Mouse (Mus musculus): Measurements from ENCODE around the gene Trp73.

The Trp73 gene

GRCm38 (mm10) chr4:154103386-154103785 lies 36.6 kb downstream of the Trp73 start:
- no peak for DNase-seq (ENCODE audit: low spot score)

GRCm38 (mm10) chr4:154099361-154099760 lies 40.6 kb downstream of the Trp73 start:
- DNase-seq (ENCODE audit: low spot score), result no peak

- DNase-seq (ENCODE audit: low spot score), result no peak
Measured at GRCm38 (mm10) chr4:154096111-154096510, 43.9 kb downstream of the Trp73 start.

- no peak for DNase-seq (ENCODE audit: low spot score)
Measured at GRCm38 (mm10) chr4:154093210-154093609, 46.8 kb downstream of the Trp73 start.

GRCm38 (mm10) chr4:154091356-154091755 lies 48.7 kb downstream of the Trp73 start:
- DNase-seq (ENCODE audit: low spot score), result no peak

GRCm38 (mm10) chr4:154089205-154089604 lies 50.8 kb downstream of the Trp73 start:
- DNase-seq (ENCODE audit: low spot score), result no peak

GRCm38 (mm10) chr4:154086436-154086835 lies 53.6 kb downstream of the Trp73 start:
- no peak for DNase-seq (ENCODE audit: low spot score)

GRCm38 (mm10) chr4:154085856-154086255 lies 54.2 kb downstream of the Trp73 start:
- DNase-seq (ENCODE audit: low spot score), result no peak

GRCm38 (mm10) chr4:154081974-154082373 lies 58.0 kb downstream of the Trp73 start:
- no peak for DNase-seq (ENCODE audit: low spot score)

- DNase-seq (ENCODE audit: low spot score), result no peak
Measured at GRCm38 (mm10) chr4:154081021-154081420, 59.0 kb downstream of the Trp73 start.

GRCm38 (mm10) chr4:154080211-154080610 lies 59.8 kb downstream of the Trp73 start:
- DNase-seq (ENCODE audit: low spot score), result no peak

GRCm38 (mm10) chr4:154071941-154072340 lies 68.1 kb downstream of the Trp73 start:
- DNase-seq (ENCODE audit: low spot score), result no peak

- DNase-seq (ENCODE audit: low spot score), result no peak
Measured at GRCm38 (mm10) chr4:154071521-154071920, 68.5 kb downstream of the Trp73 start.

- DNase-seq (ENCODE audit: low spot score), result no peak
Measured at GRCm38 (mm10) chr4:154070896-154071295, 69.1 kb downstream of the Trp73 start.

- DNase-seq (ENCODE audit: low spot score), result no peak
Measured at GRCm38 (mm10) chr4:154064827-154065773, 74.9 kb downstream of the Trp73 start.

GRCm38 (mm10) chr4:154057696-154058095 lies 82.3 kb downstream of the Trp73 start:
- no peak for DNase-seq (ENCODE audit: low spot score)

GRCm38 (mm10) chr4:154056661-154057060 lies 83.3 kb downstream of the Trp73 start:
- no peak for DNase-seq (ENCODE audit: low spot score)

GRCm38 (mm10) chr4:154056046-154056445 lies 84.0 kb downstream of the Trp73 start:
- DNase-seq (ENCODE audit: low spot score), result no peak

- DNase-seq (ENCODE audit: low spot score), result peak; percentile 78
Measured at GRCm38 (mm10) chr4:154055482-154055881, 84.5 kb downstream of the Trp73 start.

- DNase-seq (ENCODE audit: low spot score), result no peak
Measured at GRCm38 (mm10) chr4:154053065-154053464, 86.9 kb downstream of the Trp73 start.

GRCm38 (mm10) chr4:154051401-154051800 lies 88.6 kb downstream of the Trp73 start:
- no peak for DNase-seq (ENCODE audit: low spot score)

- DNase-seq (ENCODE audit: low spot score), result no peak
Measured at GRCm38 (mm10) chr4:154045837-154046236, 94.2 kb downstream of the Trp73 start.

GRCm38 (mm10) chr4:154042577-154042976 lies 97.4 kb downstream of the Trp73 start, which contains the start of gene Ccdc27:
Gene Ccdc27 (minus strand): TSS chr4:154042677.
- no peak for DNase-seq (ENCODE audit: low spot score)

- no peak for DNase-seq (ENCODE audit: low spot score)
Measured at GRCm38 (mm10) chr4:154037123-154037522, 102.9 kb downstream of the Trp73 start.
